Mouse (Mus musculus): Measurements from ENCODE around the gene Rgl3. TPM values are rescaled to one million over a fixed set of nuclear protein-coding genes. Genes with fewer than 3 reads are reported as not detected.

Rgl3 gene
- total and polyA plus RNA-seq, 3 experiments = not detected

DNA sequence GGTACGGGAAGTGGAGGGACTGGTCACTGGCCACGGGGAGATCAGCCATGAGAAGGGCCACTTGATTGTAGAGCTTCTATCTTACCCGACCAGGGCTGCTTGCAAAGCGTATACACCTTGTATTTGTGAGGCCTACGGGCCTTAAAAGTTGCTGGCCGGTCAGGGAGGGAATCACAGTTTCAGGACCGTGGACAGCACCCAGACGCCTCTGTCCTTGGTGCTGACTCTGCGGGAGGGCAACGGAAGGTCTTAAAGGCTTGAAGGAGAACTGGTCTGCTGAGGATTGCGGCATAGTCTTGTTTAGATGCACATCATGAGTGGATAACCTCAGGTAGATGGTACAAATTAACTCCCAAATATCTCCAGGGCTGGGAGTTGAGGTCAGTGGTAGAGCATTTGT lies 38.9 kb downstream of the Rgl3 start:
- in situ Hi-C loops (cut with MboI; ENCODE audit: low pct_ligation_motif_present, low pct_unique_long_range_greater_than_20kb, low sequenced_read_pairs) = no loop called here
- Histone ChIP-seq H3K9ac (ENCODE audit: insufficient read depth, low read depth) (no peak overlapping the region), H3K9me3 (replicated peaks; ENCODE audit: low read length) (peaks cover 3% of the 10 kb centered on the region), H3K4me3 (replicated peaks in 1 of 3; ENCODE audit: low read depth in 2 of 3, low read length in 2 of 3, poor library complexity in 1 of 3) (no peak overlapping the region), H3K4me1 (ENCODE audit: control insufficient read depth in 1 of 2, insufficient read depth in 2 of 2) (peaks cover 5 to 7% of the 10 kb centered on the region in 2 experiments), H3K4me2 (ENCODE audit: insufficient read depth, low read depth, poor library complexity, severe bottlenecking) (no peak overlapping the region), H3K27me3 (replicated peaks) (peaks cover 29% of the 10 kb centered on the region), H3K36me3 (replicated peaks in 1 of 2; ENCODE audit: control insufficient read depth in 1 of 2, insufficient read depth in 1 of 2, low read length in 1 of 2) (no peaks in the 10 kb centered on the region), H3K27ac (ENCODE audit: insufficient read depth, low read depth) (no peak overlapping the region), H3K79me2 (replicated peaks; ENCODE audit: control insufficient read depth, extremely low read depth, insufficient read depth, poor library complexity, severe bottlenecking) (no peaks in the 10 kb centered on the region)
- no peak for TF ChIP-seq UBTF (IDR thresholded peaks at IDR 0.05; ENCODE audit: low read depth, low read length)
- peak; percentile 96 for TF ChIP-seq SIN3A (IDR thresholded peaks at IDR 0.05; ENCODE audit: low read length)
- no peak for TF ChIP-seq USF2 (conservative IDR thresholded peaks at IDR 0.05; ENCODE audit: low read depth, low read length)
- TF ChIP-seq KAT2A (IDR thresholded peaks at IDR 0.05; ENCODE audit: insufficient replicate concordance, low read length) = no peak
- TF ChIP-seq GABPA (IDR thresholded peaks at IDR 0.05; ENCODE audit: insufficient replicate concordance, low read depth, low read length) = no peak
- TF ChIP-seq ZMIZ1 (IDR thresholded peaks at IDR 0.05; ENCODE audit: low read depth, low read length) = no peak
- dilution Hi-C loops (cut with MboI; ENCODE audit: extremely low pct_ligation_motif_present, extremely low pct_unique_long_range_greater_than_20kb, low sequenced_read_pairs) = no loop called here
- DNase-seq (ENCODE audit: extremely low read depth) = peak; percentile 42

DNA sequence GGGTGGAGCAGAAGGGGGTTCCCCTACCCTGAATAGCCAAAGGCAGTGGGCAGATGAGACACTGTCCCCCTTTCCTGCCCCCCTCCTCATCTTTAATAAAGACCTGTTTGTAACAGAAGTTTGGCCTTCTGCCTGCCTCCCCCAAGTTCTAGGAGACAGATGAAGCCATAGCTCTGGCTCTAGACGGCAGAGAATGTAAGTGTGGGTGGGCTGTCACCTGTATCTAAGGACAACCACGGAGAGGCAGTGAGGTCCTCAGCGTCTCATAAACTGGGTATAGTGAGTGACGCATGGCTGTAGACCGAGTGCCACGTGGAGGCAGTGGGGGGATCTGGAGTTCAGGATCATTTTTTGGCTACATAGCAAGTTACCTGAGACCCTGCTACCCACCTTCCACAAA lies 40.5 kb downstream of the Rgl3 start:
- dilution Hi-C loops (cut with MboI; ENCODE audit: extremely low pct_ligation_motif_present, extremely low pct_unique_long_range_greater_than_20kb, low sequenced_read_pairs) (no loop called here), in situ Hi-C loops (cut with MboI; ENCODE audit: low pct_ligation_motif_present, low pct_unique_long_range_greater_than_20kb, low sequenced_read_pairs) (no loop called here)
- peaks cover 0 to 7% of the 10 kb centered on the region in 2 experiments; a peak in 2 of 4 replicates for H3K4me1 ChIP-seq (ENCODE audit: control insufficient read depth in 1 of 2, insufficient read depth in 2 of 2)
- no peaks in the 10 kb centered on the region for H3K36me3 ChIP-seq (replicated peaks in 1 of 2; ENCODE audit: control insufficient read depth in 1 of 2, insufficient read depth in 1 of 2, low read length in 1 of 2)
- H3K79me2 ChIP-seq (replicated peaks; ENCODE audit: control insufficient read depth, extremely low read depth, insufficient read depth, poor library complexity, severe bottlenecking) = no peaks in the 10 kb centered on the region
- no peak overlapping the region for H3K4me3 ChIP-seq (replicated peaks in 1 of 3; ENCODE audit: low read depth in 2 of 3, low read length in 2 of 3, poor library complexity in 1 of 3)
- peaks cover 35% of the 10 kb centered on the region for H3K27me3 ChIP-seq (replicated peaks)
- TF ChIP-seq SIN3A (IDR thresholded peaks at IDR 0.05; ENCODE audit: low read length) (no peak), NRF1 (IDR thresholded peaks at IDR 0.05; ENCODE audit: low read depth, low read length) (no peak), JUN (IDR thresholded peaks at IDR 0.05; ENCODE audit: insufficient read depth, low read depth, low read length) (no peak), E2F4 (IDR thresholded peaks at IDR 0.05; ENCODE audit: insufficient replicate concordance, low read depth, low read length) (no peak), ELF1 (IDR thresholded peaks at IDR 0.05; ENCODE audit: low read depth, low read length) (no peak), MXI1 (IDR thresholded peaks at IDR 0.05; ENCODE audit: low read depth, low read length) (no peak)
- DNase-seq (ENCODE audit: extremely low read depth) = no peak
- no peak overlapping the region for H3K9ac ChIP-seq (ENCODE audit: insufficient read depth, low read depth)
- H3K27ac ChIP-seq (ENCODE audit: insufficient read depth, low read depth) = no peak overlapping the region
- H3K4me2 ChIP-seq (ENCODE audit: insufficient read depth, low read depth, poor library complexity, severe bottlenecking) = no peak overlapping the region
- peaks cover 7% of the 10 kb centered on the region for H3K9me3 ChIP-seq (replicated peaks; ENCODE audit: low read length)

DNA sequence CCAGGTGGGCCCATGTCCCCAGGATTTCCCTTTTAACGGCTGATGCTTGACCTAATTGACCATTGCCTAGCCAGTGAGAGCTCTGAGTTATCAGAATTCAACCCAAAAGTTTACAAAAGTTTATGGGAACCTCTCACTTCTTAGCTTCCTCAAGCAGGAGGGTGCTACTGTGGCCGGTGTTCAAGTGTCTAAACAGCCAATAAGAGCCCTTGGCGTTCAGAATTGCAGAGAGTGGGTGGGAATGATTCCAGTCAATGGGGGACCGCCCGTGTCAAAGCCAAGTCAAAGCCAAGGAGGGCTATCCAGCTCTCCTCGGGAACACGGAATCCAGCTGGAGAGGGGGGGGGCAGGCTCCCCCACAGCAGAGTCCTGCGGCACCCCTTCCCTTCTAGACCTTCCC lies 41.1 kb downstream of the Rgl3 start:
- H3K4me3 ChIP-seq (replicated peaks in 1 of 3; ENCODE audit: low read depth in 2 of 3, low read length in 2 of 3, poor library complexity in 1 of 3) = no peak overlapping the region
- no peak overlapping the region for H3K4me2 ChIP-seq (ENCODE audit: insufficient read depth, low read depth, poor library complexity, severe bottlenecking)

More for the DNA sequence above, 41.1 kb downstream of the Rgl3 start:
- Histone ChIP-seq H3K4me1 (ENCODE audit: control insufficient read depth in 1 of 2, insufficient read depth in 2 of 2) (peaks cover 0 to 5% of the 10 kb centered on the region in 2 experiments; a peak in 1 of 4 replicates), H3K79me2 (replicated peaks; ENCODE audit: control insufficient read depth, extremely low read depth, insufficient read depth, poor library complexity, severe bottlenecking) (no peaks in the 10 kb centered on the region), H3K27ac (ENCODE audit: insufficient read depth, low read depth) (no peak overlapping the region), H3K36me3 (replicated peaks in 1 of 2; ENCODE audit: control insufficient read depth in 1 of 2, insufficient read depth in 1 of 2, low read length in 1 of 2) (no peaks in the 10 kb centered on the region), H3K27me3 (replicated peaks) (peaks cover 37% of the 10 kb centered on the region), H3K9me3 (replicated peaks; ENCODE audit: low read length) (peaks cover 10% of the 10 kb centered on the region), H3K9ac (ENCODE audit: insufficient read depth, low read depth) (no peak overlapping the region)
- in situ Hi-C loops (cut with MboI; ENCODE audit: low pct_ligation_motif_present, low pct_unique_long_range_greater_than_20kb, low sequenced_read_pairs) = no loop called here
- no peak for DNase-seq (ENCODE audit: extremely low read depth)
- no peak for TF ChIP-seq SMC3 (IDR thresholded peaks at IDR 0.05; ENCODE audit: low read depth, low read length)
- TF ChIP-seq CTCF (conservative IDR thresholded peaks at IDR 0.05 in 1 of 2, IDR thresholded peaks at IDR 0.05 in 1 of 2; ENCODE audit: low read depth in 2 of 2, low read length in 2 of 2) = no peak
- TF ChIP-seq TBP (conservative IDR thresholded peaks at IDR 0.05; ENCODE audit: low read depth, low read length) = no peak
- no peak for TF ChIP-seq SIN3A (IDR thresholded peaks at IDR 0.05; ENCODE audit: low read length)
- TF ChIP-seq KAT2A (IDR thresholded peaks at IDR 0.05; ENCODE audit: insufficient replicate concordance, low read length) = no peak
- no peak for TF ChIP-seq IRF4 (IDR thresholded peaks at IDR 0.05; ENCODE audit: low read depth, low read length)
- TF ChIP-seq CHD2 (IDR thresholded peaks at IDR 0.05; ENCODE audit: low read length) = no peak
- no peak for TF ChIP-seq MAX (IDR thresholded peaks at IDR 0.05; ENCODE audit: low read length)
- TF ChIP-seq NRF1 (IDR thresholded peaks at IDR 0.05; ENCODE audit: low read depth, low read length) = no peak
- dilution Hi-C loops (cut with MboI; ENCODE audit: extremely low pct_ligation_motif_present, extremely low pct_unique_long_range_greater_than_20kb, low sequenced_read_pairs) = no loop called here
